Mouse (Mus musculus): ENCODE measurements around the gene Anxa10. TPM values are rescaled to one million over a fixed set of nuclear protein-coding genes. Genes with fewer than 3 reads are reported as not detected.

The Anxa10 gene
- not detected for total RNA-seq (2021)
- long read RNA-seq, experiment 1: 0 reads
- long read RNA-seq, experiment 2: 0 reads

DNA sequence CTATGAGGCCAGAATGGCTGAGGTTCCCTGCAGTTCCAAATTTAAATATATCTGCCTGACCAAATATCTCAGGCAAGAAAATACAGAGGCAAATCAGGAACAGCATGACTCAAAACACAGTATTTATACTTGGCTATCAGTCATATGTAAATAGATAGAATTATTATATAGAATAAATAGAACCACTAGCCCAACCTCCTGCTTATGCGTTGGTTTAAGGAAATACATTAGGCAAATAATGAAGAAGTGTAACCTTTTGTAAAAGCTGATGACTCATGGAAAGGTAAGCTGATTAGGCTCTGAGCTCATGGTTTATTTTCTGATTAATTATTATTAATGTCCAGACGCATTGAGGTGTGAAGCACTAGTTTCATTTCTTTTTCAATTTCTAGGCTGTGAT lies at the start of gene Anxa10:
Anxa10 (minus strand) TSS at position 53 of the 400 bp plus-strand sequence.
- no peak for DNase-seq

- no peak for DNase-seq
These were observed 9.9 kb upstream of the Anxa10 start for GRCm38 (mm10) chr8:62132662-62133366.

- DNase-seq: no peak
These were observed 25.7 kb downstream of the Anxa10 start for GRCm38 (mm10) chr8:62097213-62097612.

- DNase-seq: no peak
These were observed 41.1 kb downstream of the Anxa10 start for GRCm38 (mm10) chr8:62081804-62082203.

GRCm38 (mm10) chr8:62080195-62080802 lies 42.7 kb downstream of the Anxa10 start:
- DNase-seq: no peak

DNA sequence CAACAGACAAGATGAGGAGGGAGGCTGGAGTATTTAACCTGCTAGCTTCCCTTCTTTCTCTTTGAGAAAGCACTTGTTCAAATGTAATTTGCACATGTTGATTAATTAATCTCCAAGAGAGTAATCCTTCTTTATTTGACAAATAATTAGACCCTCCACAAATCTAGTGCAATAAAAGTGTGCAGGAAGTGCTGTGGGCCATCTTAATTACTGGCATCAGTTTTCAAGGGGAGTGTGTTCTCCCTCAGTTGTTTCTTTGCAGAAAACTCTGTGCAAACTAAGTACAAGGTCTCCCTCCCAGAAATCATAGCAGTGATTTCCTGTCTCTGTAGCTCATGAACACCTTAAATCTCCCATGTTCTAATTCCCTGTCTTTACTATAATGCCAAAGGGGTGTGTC lies 54.6 kb downstream of the Anxa10 start:
- no peak for DNase-seq

GRCm38 (mm10) chr8:62060357-62060756 lies 62.6 kb downstream of the Anxa10 start:
- no peak for DNase-seq

- DNase-seq: no peak
These were observed 76.1 kb downstream of the Anxa10 start for GRCm38 (mm10) chr8:62046809-62047208.

DNA sequence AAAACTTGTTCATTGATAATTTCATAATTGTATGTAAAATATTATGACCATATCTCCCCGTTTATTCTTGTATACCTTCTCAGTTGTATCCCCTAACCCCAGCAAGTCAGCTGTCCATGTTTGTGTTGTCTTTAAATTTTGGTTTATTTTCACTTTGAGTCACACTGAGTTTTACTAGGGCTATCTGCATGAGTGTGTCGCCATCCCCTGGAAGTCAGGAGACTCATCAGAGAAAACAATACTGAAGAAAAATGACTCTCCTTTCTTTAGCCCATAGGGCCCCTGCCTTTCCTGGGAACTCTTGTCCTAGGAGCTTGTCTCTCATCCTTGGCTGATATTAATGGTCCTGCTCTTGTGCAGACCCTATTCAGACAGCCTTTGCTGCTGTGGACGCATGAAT lies 88.6 kb downstream of the Anxa10 start:
- DNase-seq: no peak

DNA sequence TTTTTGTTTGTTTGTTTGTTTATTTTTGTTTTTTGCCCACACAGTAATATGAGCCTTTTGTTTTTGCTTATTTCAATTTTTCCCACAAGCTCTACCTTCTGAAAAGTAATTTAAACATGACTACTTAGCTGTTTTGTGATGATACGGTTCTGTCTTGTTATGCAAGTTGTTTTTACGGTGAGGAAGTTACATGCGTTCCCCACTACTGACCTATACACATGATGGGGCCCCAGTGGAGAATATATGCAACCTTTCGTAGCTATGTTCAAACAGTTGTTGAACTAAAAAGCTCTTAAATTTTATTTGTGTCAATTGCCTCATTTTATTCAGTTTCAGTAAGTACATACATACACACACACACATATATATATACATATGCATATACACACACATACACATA lies 108.4 kb downstream of the Anxa10 start:
- DNase-seq: no peak

- DNase-seq: no peak
These were observed 108.8 kb downstream of the Anxa10 start for GRCm38 (mm10) chr8:62014166-62014565.

Other genes starting within 250 kb of the Anxa10 start
- gene Palld, start 220.5 kb downstream of the Anxa10 start, total RNA-seq (2021): 100 to 1,000 TPM; 148 to 150 TPM
- 1 to 10 TPM in 1 of 2 experiments, under 1 TPM in 1; 0.49 to 1.2 TPM for gene Ddx60, start 195.1 kb downstream of the Anxa10 start, total RNA-seq (2021)

Measured in gastrocnemius, postnatal 10 days (tissue).